Mouse (Mus musculus): Measurements from ENCODE around the gene Crip2. TPM values are rescaled to one million over a fixed set of nuclear protein-coding genes. Genes with fewer than 3 reads are reported as not detected.
A peak's percentile ranks its signal among the peaks of the same experiment; 100 is the strongest.

Crip2 gene
- polyA plus RNA-seq, 1 experiment from 2014 or later, result 227 TPM

GRCm38 (mm10) chr12:113186326-113187010, 46.4 kb downstream of the Crip2 start:
- DNase-seq (ENCODE audit: low spot score) (no peak), ATAC-seq (replicated peaks; ENCODE audit: low FRiP score, low read depth) (no peak)
- no peaks in the 10 kb centered on the region for H3K36me3 ChIP-seq (ENCODE audit: insufficient read depth, low read length)
- H3K9me3 ChIP-seq (replicated peaks; ENCODE audit: low read length), result no peaks in the 10 kb centered on the region
- peaks cover 18% of the 10 kb centered on the region for H3K4me1 ChIP-seq (replicated peaks; ENCODE audit: insufficient read depth, low read length)
- H3K9ac ChIP-seq (ENCODE audit: low read depth, low read length), result peak overlapping the region; percentile 52; the same call in 1 of the 2 replicates
- TF ChIP-seq CTCF (IDR thresholded peaks at IDR 0.05; ENCODE audit: low read depth), result no peak
- no peak overlapping the region for H3K27ac ChIP-seq
- peak overlapping the region; percentile 52 for H3K4me3 ChIP-seq (replicated peaks; ENCODE audit: low read depth, low read length)
- H3K4me2 ChIP-seq (ENCODE audit: low read length), result peak overlapping the region; percentile 88
- no peaks in the 10 kb centered on the region; the same call in 1 of the 2 replicates for H3K27me3 ChIP-seq (ENCODE audit: insufficient read depth, low read length)
- WGBS, result 45% methylated on average over 12 of the region's 12 CpGs

- no peak overlapping the region for H3K9ac ChIP-seq (ENCODE audit: low read depth, low read length)
- no peak overlapping the region; the same call in 1 of the 2 replicates for H3K4me3 ChIP-seq (replicated peaks; ENCODE audit: low read depth, low read length)
- no peaks in the 10 kb centered on the region for H3K9me3 ChIP-seq (replicated peaks; ENCODE audit: low read length)
- H3K36me3 ChIP-seq (ENCODE audit: insufficient read depth, low read length), result no peaks in the 10 kb centered on the region
- 41% methylated on average over 4 of the region's 4 CpGs for WGBS
- ATAC-seq (replicated peaks; ENCODE audit: low FRiP score, low read depth) (no peak), DNase-seq (ENCODE audit: low spot score) (no peak)
- no peak for TF ChIP-seq CTCF (IDR thresholded peaks at IDR 0.05; ENCODE audit: low read depth)
- H3K4me2 ChIP-seq (ENCODE audit: low read length), result peak overlapping the region; percentile 73
- H3K4me1 ChIP-seq (replicated peaks; ENCODE audit: insufficient read depth, low read length), result peaks cover 18% of the 10 kb centered on the region
- no peak overlapping the region for H3K27ac ChIP-seq
- no peaks in the 10 kb centered on the region; the same call in 1 of the 2 replicates for H3K27me3 ChIP-seq (ENCODE audit: insufficient read depth, low read length)
Measured at GRCm38 (mm10) chr12:113187011-113187375, 47.0 kb downstream of the Crip2 start.

GRCm38 (mm10) chr12:113187584-113188295, 47.7 kb downstream of the Crip2 start:
- Histone ChIP-seq H3K9ac (ENCODE audit: low read depth, low read length) (no peak overlapping the region), H3K4me3 (replicated peaks; ENCODE audit: low read depth, low read length) (peak overlapping the region; percentile 30), H3K27me3 (ENCODE audit: insufficient read depth, low read length) (no peaks in the 10 kb centered on the region; the same call in 1 of the 2 replicates), H3K4me1 (replicated peaks; ENCODE audit: insufficient read depth, low read length) (peaks cover 18% of the 10 kb centered on the region), H3K9me3 (replicated peaks; ENCODE audit: low read length) (no peaks in the 10 kb centered on the region), H3K27ac (no peak overlapping the region), H3K4me2 (ENCODE audit: low read length) (peak overlapping the region; percentile 73), H3K36me3 (ENCODE audit: insufficient read depth, low read length) (no peaks in the 10 kb centered on the region)
- 3% methylated on average over 56 of the region's 56 CpGs for WGBS
- peak; percentile 74 for ATAC-seq (replicated peaks; ENCODE audit: low FRiP score, low read depth)
- peak; percentile 80 for TF ChIP-seq CTCF (IDR thresholded peaks at IDR 0.05; ENCODE audit: low read depth)
- DNase-seq (ENCODE audit: low spot score), result peak; percentile 85

- DNase-seq (ENCODE audit: low spot score) (no peak), ATAC-seq (replicated peaks; ENCODE audit: low FRiP score, low read depth) (no peak)
- 93% methylated on average over 51 of the region's 51 CpGs for WGBS
- no peak overlapping the region for H3K4me2 ChIP-seq (ENCODE audit: low read length)
- TF ChIP-seq CTCF (IDR thresholded peaks at IDR 0.05; ENCODE audit: low read depth), result no peak
- no peaks in the 10 kb centered on the region for H3K9me3 ChIP-seq (replicated peaks; ENCODE audit: low read length)
- H3K27ac ChIP-seq, result no peak overlapping the region
- no peaks in the 10 kb centered on the region for H3K36me3 ChIP-seq (ENCODE audit: insufficient read depth, low read length)
- H3K27me3 ChIP-seq (ENCODE audit: insufficient read depth, low read length), result no peaks in the 10 kb centered on the region; the same call in 1 of the 2 replicates
- H3K4me3 ChIP-seq (replicated peaks; ENCODE audit: low read depth, low read length), result no peak overlapping the region
- H3K9ac ChIP-seq (ENCODE audit: low read depth, low read length), result no peak overlapping the region
- peaks cover 18% of the 10 kb centered on the region for H3K4me1 ChIP-seq (replicated peaks; ENCODE audit: insufficient read depth, low read length)
Measured at GRCm38 (mm10) chr12:113188349-113189055, 48.5 kb downstream of the Crip2 start.

- Histone ChIP-seq H3K27me3 (ENCODE audit: insufficient read depth, low read length) (no peaks in the 10 kb centered on the region), H3K4me2 (ENCODE audit: low read length) (no peak overlapping the region), H3K9me3 (replicated peaks; ENCODE audit: low read length) (no peaks in the 10 kb centered on the region), H3K36me3 (ENCODE audit: insufficient read depth, low read length) (no peaks in the 10 kb centered on the region), H3K9ac (ENCODE audit: low read depth, low read length) (no peak overlapping the region), H3K27ac (no peak overlapping the region), H3K4me1 (replicated peaks; ENCODE audit: insufficient read depth, low read length) (no peaks in the 10 kb centered on the region), H3K4me3 (replicated peaks; ENCODE audit: low read depth, low read length) (no peak overlapping the region)
- 56% methylated on average over 2 of the region's 2 CpGs for WGBS
- no peak for TF ChIP-seq CTCF (IDR thresholded peaks at IDR 0.05; ENCODE audit: low read depth)
- DNase-seq (ENCODE audit: low spot score) (no peak), ATAC-seq (replicated peaks; ENCODE audit: low FRiP score, low read depth) (no peak)
Measured at GRCm38 (mm10) chr12:113193423-113193822, 53.4 kb downstream of the Crip2 start.

Other genes with a start within 250 kb of the Crip2 start
- gene Jag2, start 210.5 kb upstream of the Crip2 start, polyA plus RNA-seq (2015; fragmentation: Nextera tagmentation; extraction: Ambion mirVana), result 2.4 and 2.9 TPM in 2 replicates
- 99.2 and 102 TPM in 2 replicates for gene Nudt14, start 198.1 kb upstream of the Crip2 start, polyA plus RNA-seq (2015; fragmentation: Nextera tagmentation; extraction: Ambion mirVana)
- 22.8 and 24.9 TPM in 2 replicates for gene Btbd6, start 163.8 kb upstream of the Crip2 start, polyA plus RNA-seq (2015; fragmentation: Nextera tagmentation; extraction: Ambion mirVana)
- gene Brf1, start 139.5 kb upstream of the Crip2 start, polyA plus RNA-seq (2015; fragmentation: Nextera tagmentation; extraction: Ambion mirVana), result 41.4 and 43.6 TPM in 2 replicates
- gene Pacs2, start 125.7 kb upstream of the Crip2 start, polyA plus RNA-seq (2015; fragmentation: Nextera tagmentation; extraction: Ambion mirVana), result 7.9 and 9.5 TPM in 2 replicates
- not detected in 2 replicates for gene Tex22, start 65.7 kb upstream of the Crip2 start, polyA plus RNA-seq (2015; fragmentation: Nextera tagmentation; extraction: Ambion mirVana)
- 11.5 and 13.2 TPM in 2 replicates for gene Mta1, start 42.0 kb upstream of the Crip2 start, polyA plus RNA-seq (2015; fragmentation: Nextera tagmentation; extraction: Ambion mirVana)
- 350 and 357 TPM in 2 replicates for gene Crip1, start 6.1 kb downstream of the Crip2 start, polyA plus RNA-seq (2015; fragmentation: Nextera tagmentation; extraction: Ambion mirVana)
- 14.8 and 16.7 TPM in 2 replicates for gene Tedc1, start 16.2 kb downstream of the Crip2 start, polyA plus RNA-seq (2015; fragmentation: Nextera tagmentation; extraction: Ambion mirVana)
- 6.4 and 6.9 TPM in 2 replicates for gene Tmem121, start 45.7 kb downstream of the Crip2 start, polyA plus RNA-seq (2015; fragmentation: Nextera tagmentation; extraction: Ambion mirVana)

Data from kidney, postnatal 0 days (tissue).